Mouse (Mus musculus): ENCODE data around the gene Cdc42ep1. TPM values are rescaled to one million over a fixed set of nuclear protein-coding genes. Genes with fewer than 3 reads are reported as not detected.
A peak's percentile ranks its signal among the peaks of the same experiment; 100 is the strongest.

The Cdc42ep1 gene
- polyA plus RNA-seq, 1 experiment from 2014 or later = 37.9 TPM

DNA sequence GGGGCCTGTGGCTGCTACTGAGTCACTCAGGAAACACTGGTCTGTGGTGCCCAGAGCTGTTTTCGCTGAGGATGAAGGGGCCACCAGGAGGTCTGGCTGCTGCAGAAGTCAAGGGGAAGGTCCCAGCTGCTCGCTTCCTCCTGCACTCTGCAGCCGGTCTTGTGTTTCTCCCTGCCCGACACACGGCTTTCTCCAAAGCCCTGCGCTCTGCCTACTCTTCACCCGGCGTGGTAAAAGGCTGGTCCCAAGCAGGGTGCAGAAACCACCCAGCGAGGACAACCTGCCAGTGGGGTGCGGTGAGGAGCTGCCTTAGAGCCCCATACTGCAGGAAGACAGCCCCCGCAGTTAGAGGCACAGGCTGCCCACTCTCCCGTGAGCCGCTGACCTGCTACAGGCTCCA, 52.3 kb downstream of the Cdc42ep1 start:
- Histone ChIP-seq H3K27me3 (ENCODE audit: control insufficient read depth, insufficient read depth, low read length) (no peaks in the 10 kb centered on the region), H3K9me3 (ENCODE audit: control insufficient read depth, low read length) (no peaks in the 10 kb centered on the region), H3K4me1 (ENCODE audit: control insufficient read depth, insufficient read depth, low read length) (peaks cover 59% of the 10 kb centered on the region), H3K36me3 (ENCODE audit: control insufficient read depth, insufficient read depth, low read length) (peaks cover 35% of the 10 kb centered on the region), H3K4me3 (ENCODE audit: low read length) (no peak overlapping the region), H3K27ac (ENCODE audit: low read depth, low read length) (peak overlapping the region; percentile 59), H3K4me2 (replicated peaks; ENCODE audit: low read depth, low read length) (no peak overlapping the region), H3K9ac (ENCODE audit: low read depth, low read length) (no peak overlapping the region)
- ATAC-seq (ENCODE audit: low FRiP score, low TSS enrichment) = no peak
- WGBS = 73% methylated on average over 13 of the region's 13 CpGs

- ATAC-seq (ENCODE audit: low FRiP score, low TSS enrichment) = no peak
- peaks cover 30% of the 10 kb centered on the region for H3K36me3 ChIP-seq (ENCODE audit: control insufficient read depth, insufficient read depth, low read length)
- no peaks in the 10 kb centered on the region for H3K9me3 ChIP-seq (ENCODE audit: control insufficient read depth, low read length)
- H3K4me1 ChIP-seq (ENCODE audit: control insufficient read depth, insufficient read depth, low read length) = peaks cover 66% of the 10 kb centered on the region
- no peak overlapping the region for H3K9ac ChIP-seq (ENCODE audit: low read depth, low read length)
- H3K27me3 ChIP-seq (ENCODE audit: control insufficient read depth, insufficient read depth, low read length) = no peaks in the 10 kb centered on the region
- H3K4me3 ChIP-seq (ENCODE audit: low read length) = no peak overlapping the region
- 0 out of 2 replicates have a peak overlapping the region, but pooled peaks have one; percentile 6 for H3K27ac ChIP-seq (ENCODE audit: low read depth, low read length)
- H3K4me2 ChIP-seq (replicated peaks; ENCODE audit: low read depth, low read length) = no peak overlapping the region
- 79% methylated on average over 2 of the region's 2 CpGs for WGBS
These were observed 53.3 kb downstream of the Cdc42ep1 start for GRCm38 (mm10) chr15:78895741-78896140.

- 66% methylated on average over 3 of the region's 3 CpGs for WGBS
- no peak for ATAC-seq (ENCODE audit: low FRiP score, low TSS enrichment)
These were observed 53.7 kb downstream of the Cdc42ep1 start for GRCm38 (mm10) chr15:78896149-78896548.

GRCm38 (mm10) chr15:78897488-78897887, 55.1 kb downstream of the Cdc42ep1 start:
- no peak for ATAC-seq (ENCODE audit: low FRiP score, low TSS enrichment)
- Histone ChIP-seq H3K4me1 (ENCODE audit: control insufficient read depth, insufficient read depth, low read length) (peaks cover 68% of the 10 kb centered on the region), H3K9me3 (ENCODE audit: control insufficient read depth, low read length) (no peaks in the 10 kb centered on the region), H3K4me2 (replicated peaks; ENCODE audit: low read depth, low read length) (no peak overlapping the region), H3K9ac (ENCODE audit: low read depth, low read length) (no peak overlapping the region), H3K27ac (ENCODE audit: low read depth, low read length) (no peak overlapping the region), H3K27me3 (ENCODE audit: control insufficient read depth, insufficient read depth, low read length) (no peaks in the 10 kb centered on the region), H3K36me3 (ENCODE audit: control insufficient read depth, insufficient read depth, low read length) (peaks cover 18% of the 10 kb centered on the region), H3K4me3 (ENCODE audit: low read length) (no peak overlapping the region)
- WGBS = 91% methylated on average over 4 of the region's 4 CpGs

More at GRCm38 (mm10) chr15:78896149-78896548, 53.7 kb downstream of the Cdc42ep1 start:
- Histone ChIP-seq H3K4me2 (replicated peaks; ENCODE audit: low read depth, low read length) (no peak overlapping the region), H3K9me3 (ENCODE audit: control insufficient read depth, low read length) (no peaks in the 10 kb centered on the region), H3K4me1 (ENCODE audit: control insufficient read depth, insufficient read depth, low read length) (peaks cover 70% of the 10 kb centered on the region), H3K4me3 (ENCODE audit: low read length) (no peak overlapping the region), H3K36me3 (ENCODE audit: control insufficient read depth, insufficient read depth, low read length) (peaks cover 26% of the 10 kb centered on the region), H3K9ac (ENCODE audit: low read depth, low read length) (no peak overlapping the region), H3K27ac (ENCODE audit: low read depth, low read length) (0 out of 2 replicates have a peak overlapping the region, but pooled peaks have one; percentile 6), H3K27me3 (ENCODE audit: control insufficient read depth, insufficient read depth, low read length) (no peaks in the 10 kb centered on the region)

DNA sequence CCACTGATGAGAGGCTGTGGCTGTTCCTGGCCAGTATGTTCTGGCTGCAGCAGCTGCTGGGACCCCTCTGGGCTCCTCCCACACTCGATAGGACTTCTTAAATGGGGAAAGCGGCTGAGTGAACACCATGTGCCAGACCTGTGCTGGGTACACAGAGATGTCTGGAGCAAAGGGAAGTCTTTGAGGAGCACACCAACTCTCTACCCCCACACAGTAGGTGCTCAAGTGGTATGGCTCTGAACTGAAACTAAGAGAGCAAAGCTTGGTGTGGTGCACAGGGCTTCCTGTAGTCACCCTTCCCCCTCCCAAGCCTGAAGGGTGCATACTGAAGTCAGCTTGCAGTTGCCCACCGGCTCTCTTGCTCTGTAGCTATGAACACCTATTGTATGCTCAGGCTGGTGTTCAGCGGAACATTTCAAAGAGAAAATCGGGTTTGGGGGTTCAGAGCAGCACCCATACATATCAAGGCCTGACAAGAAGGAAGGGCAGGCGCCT, 56.1 kb downstream of the Cdc42ep1 start:
- Histone ChIP-seq H3K4me2 (replicated peaks; ENCODE audit: low read depth, low read length) (peak overlapping the region; percentile 20; the same call in 1 of the 2 replicates), H3K27ac (ENCODE audit: low read depth, low read length) (peak overlapping the region; percentile 64; the same call in 1 of the 2 replicates), H3K9me3 (ENCODE audit: control insufficient read depth, low read length) (no peaks in the 10 kb centered on the region), H3K4me1 (ENCODE audit: control insufficient read depth, insufficient read depth, low read length) (peaks cover 58% of the 10 kb centered on the region), H3K27me3 (ENCODE audit: control insufficient read depth, insufficient read depth, low read length) (no peaks in the 10 kb centered on the region), H3K4me3 (ENCODE audit: low read length) (0 out of 2 replicates have a peak overlapping the region, but pooled peaks have one; percentile 1), H3K36me3 (ENCODE audit: control insufficient read depth, insufficient read depth, low read length) (peaks cover 11% of the 10 kb centered on the region), H3K9ac (ENCODE audit: low read depth, low read length) (no peak overlapping the region)
- ATAC-seq (ENCODE audit: low FRiP score, low TSS enrichment) = peak; percentile 2; the same call in 1 of the 2 replicates
- WGBS = 52% methylated on average over 6 of the region's 6 CpGs

DNA sequence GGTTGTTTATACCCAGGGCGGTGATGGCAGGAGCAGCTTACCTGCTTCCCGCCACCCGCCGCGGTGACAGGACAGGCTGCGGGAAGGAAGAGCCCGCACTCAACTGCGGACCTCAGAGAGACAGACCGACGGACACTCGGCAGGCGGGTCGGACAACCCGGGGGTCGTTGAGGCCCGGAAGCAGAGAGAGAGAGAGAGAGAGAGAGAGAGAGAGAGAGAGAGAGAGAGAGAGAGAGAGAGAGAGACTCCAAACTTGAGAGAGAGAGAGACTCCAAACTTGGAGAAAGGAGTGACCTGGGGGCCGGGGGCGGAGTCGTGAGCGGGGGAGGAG, 57.0 kb downstream of the Cdc42ep1 start, which contains the start of gene Gm49510:
Gm49510 (plus strand) TSS at position 259 of the 331 bp plus-strand sequence.
- ATAC-seq (ENCODE audit: low FRiP score, low TSS enrichment) = no peak
- WGBS = under 1% methylated on average over 20 of the region's 20 CpGs
- H3K36me3 ChIP-seq (ENCODE audit: control insufficient read depth, insufficient read depth, low read length) = peaks cover 17% of the 10 kb centered on the region

GRCm38 (mm10) chr15:78899740-78900584, 57.5 kb downstream of the Cdc42ep1 start, which contains the start of gene Sh3bp1:
TSS of gene Sh3bp1 (plus strand) at chr15:78899768.
- H3K27ac ChIP-seq (ENCODE audit: low read depth, low read length) = peak within 1 kb of the TSS; percentile 65
- under 1% methylated on average over 44 of the region's 47 CpGs for WGBS
- ATAC-seq (ENCODE audit: low FRiP score, low TSS enrichment) = peak; percentile 58
- peaks cover 47% of the 10 kb centered on the region for H3K4me1 ChIP-seq (ENCODE audit: control insufficient read depth, insufficient read depth, low read length)
- H3K9ac ChIP-seq (ENCODE audit: low read depth, low read length) = peak within 1 kb of the TSS; percentile 74
- H3K36me3 ChIP-seq (ENCODE audit: control insufficient read depth, insufficient read depth, low read length) = peaks cover 22% of the 10 kb centered on the region
- no peaks in the 10 kb centered on the region for H3K27me3 ChIP-seq (ENCODE audit: control insufficient read depth, insufficient read depth, low read length)
- peak within 1 kb of the TSS; percentile 75 for H3K4me3 ChIP-seq (ENCODE audit: low read length)
- H3K4me2 ChIP-seq (replicated peaks; ENCODE audit: low read depth, low read length) = peak within 1 kb of the TSS; percentile 92
- H3K9me3 ChIP-seq (ENCODE audit: control insufficient read depth, low read length) = no peaks in the 10 kb centered on the region

More for the DNA sequence above, 57.0 kb downstream of the Cdc42ep1 start, which contains the start of gene Gm49510:
- Histone ChIP-seq H3K4me3 (ENCODE audit: low read length) (peak within 1 kb of the TSS; percentile 75), H3K4me1 (ENCODE audit: control insufficient read depth, insufficient read depth, low read length) (peaks cover 50% of the 10 kb centered on the region), H3K4me2 (replicated peaks; ENCODE audit: low read depth, low read length) (peak within 1 kb of the TSS; percentile 92), H3K27me3 (ENCODE audit: control insufficient read depth, insufficient read depth, low read length) (no peaks in the 10 kb centered on the region), H3K9me3 (ENCODE audit: control insufficient read depth, low read length) (no peaks in the 10 kb centered on the region), H3K27ac (ENCODE audit: low read depth, low read length) (peak within 1 kb of the TSS; percentile 65), H3K9ac (ENCODE audit: low read depth, low read length) (peak within 1 kb of the TSS; percentile 74)
